Mouse (Mus musculus): ENCODE measurements around the gene Atg2a.

GRCm38 (mm10) chr19:6226135-6226534, 15.3 kb upstream of the Atg2a start, which contains the start of gene Gpha2:
- TF ChIP-seq CTCF (IDR thresholded peaks at IDR 0.05; ENCODE audit: extremely low read depth, insufficient read depth, low read length) (no peak), POLR2A (IDR thresholded peaks at IDR 0.05; ENCODE audit: extremely low read depth, insufficient read depth, low read length) (no peak)
